Mouse (Mus musculus) urinary bladder, postnatal 4 days (tissue): ENCODE measurements around the gene Myo1e.

ENCODE experiments used
- DNase-seq, 2 experiments: peaks; one replicate each; pipeline ENCODE4 v3.0.0; 2021 to 2022; ENCODE audit warnings: low spot score in 2 of 2

Myo1e gene

GRCm38 (mm10) chr9:70359402-70360131 is 152.4 kb downstream of the Myo1e start:
- DNase-seq: no peak

- DNase-seq: no peak
Observed at GRCm38 (mm10) chr9:70364741-70365140, 157.6 kb downstream of the Myo1e start.

DNA sequence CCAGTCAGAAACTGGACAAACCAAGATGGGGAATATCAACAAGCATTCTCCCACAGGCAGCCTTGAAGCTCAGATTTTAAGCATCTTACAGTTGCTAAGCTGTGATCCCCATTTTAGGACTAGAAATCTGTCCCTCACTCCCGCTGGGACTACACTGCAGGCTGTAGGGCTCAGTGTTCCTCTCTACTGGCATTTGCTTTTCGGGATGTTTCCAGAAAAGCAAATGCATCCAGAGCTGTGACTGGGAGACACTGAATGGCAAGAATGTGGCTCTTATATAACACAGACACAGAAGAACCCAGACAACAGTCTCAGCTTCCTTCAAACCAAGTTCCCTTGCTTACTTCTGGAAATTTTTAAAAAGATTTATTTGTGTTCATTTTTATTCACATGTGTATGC is 158.8 kb downstream of the Myo1e start:
- DNase-seq: no peak

DNA sequence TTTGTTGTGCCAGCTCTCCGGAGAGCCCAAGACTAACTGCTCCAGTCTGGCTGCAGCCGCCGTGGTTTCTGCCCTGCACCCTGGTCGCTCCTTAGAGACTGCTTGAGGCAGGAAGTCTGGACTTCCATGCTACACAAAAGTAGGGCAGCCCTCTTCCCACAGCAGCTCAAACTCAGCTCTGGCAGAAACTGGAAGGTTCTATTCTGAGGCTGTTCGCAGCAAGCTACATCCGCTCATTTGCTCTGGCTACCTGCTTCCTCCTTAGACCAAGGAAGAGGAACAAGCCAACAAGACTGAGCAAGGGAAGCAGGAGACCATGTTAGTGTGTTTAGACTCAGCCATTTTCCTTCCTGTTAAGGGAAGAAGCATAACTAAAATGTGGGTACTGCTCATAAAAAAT is 159.7 kb downstream of the Myo1e start:
- no peak for DNase-seq

DNA sequence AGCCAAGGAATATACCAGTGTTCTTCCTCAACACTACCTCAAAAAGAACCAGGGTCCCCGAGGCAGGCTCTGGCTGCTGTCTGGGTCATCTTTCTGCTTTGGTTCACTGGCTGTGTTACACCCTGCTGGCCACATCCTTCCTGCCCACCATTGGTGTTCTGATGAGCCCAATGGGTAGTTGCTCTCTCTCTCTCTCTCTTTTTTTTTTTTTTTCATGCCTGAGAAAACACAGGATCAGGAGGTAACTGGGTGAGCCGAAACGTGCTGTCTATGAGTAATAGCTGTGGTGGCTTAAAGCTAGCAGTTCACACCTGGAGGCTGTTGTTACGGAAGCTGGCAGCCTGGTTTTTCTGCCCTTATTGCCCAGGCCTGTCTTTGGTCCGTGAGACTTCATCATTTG is 164.5 kb downstream of the Myo1e start:
- no peak for DNase-seq

DNA sequence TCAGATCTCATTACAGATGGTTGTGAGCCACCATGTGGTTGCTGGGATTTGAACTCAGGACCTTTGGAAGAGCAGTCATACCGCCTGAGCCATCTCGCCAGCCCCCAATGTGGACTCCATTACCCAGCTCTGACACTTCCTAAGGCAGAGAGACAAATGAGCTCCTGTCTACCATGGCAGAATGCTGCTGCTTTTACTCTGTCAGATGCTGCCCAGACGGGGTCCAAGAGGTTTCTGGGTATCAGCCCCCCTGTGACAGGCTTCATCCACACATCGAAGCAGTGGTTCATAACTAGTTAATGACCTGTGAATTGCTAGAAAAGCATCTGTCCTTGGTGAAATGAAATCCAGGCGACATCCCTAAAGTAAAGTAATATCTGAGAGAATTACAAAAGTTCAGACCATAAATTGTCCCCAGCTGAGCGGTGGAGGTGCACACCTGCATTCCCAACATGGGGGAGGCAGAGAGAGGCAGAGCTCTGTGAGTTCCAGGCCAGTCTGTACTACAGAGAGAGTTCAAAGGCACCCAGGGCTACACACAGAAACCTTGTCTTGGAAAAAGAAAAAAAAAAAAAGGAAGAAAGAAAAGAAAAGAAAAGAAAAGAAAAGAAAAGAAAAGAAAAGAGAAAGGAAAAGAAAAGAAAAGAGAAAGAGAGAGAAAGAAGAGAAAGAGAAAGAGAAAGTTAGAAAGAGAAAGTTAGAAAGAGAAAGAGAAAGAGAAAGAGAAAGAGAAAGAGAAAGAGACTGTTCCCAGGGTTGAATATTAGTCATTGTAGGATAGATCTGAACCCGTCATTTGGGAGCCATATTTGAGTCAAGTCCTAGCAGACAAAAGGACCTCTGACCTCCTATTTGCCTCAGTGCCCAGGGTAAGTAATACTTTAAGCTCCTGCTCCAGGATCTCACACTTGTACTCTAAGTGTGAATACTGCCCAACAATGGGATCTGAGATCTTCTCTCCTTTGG is 172.6 kb downstream of the Myo1e start:
- DNase-seq: no peak

DNA sequence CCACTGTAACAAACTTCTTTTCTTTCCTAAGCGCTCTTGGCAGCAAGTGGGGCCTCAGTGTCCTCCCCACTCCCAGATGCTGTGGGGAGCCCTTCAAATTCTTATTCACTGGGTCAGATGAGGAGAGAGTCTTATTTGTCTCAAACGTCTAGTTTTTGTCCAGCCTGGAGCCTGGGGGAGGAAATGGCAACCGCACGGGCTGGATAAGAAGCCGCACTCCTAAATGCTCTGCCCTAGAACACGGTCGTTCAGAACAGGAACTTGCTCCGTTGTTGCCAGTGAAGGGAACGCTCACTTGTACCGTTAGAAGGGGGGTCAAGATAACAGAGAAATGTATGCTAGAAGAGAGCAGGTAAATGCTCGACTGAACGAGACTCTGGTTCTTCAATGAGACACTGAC is 174.9 kb downstream of the Myo1e start:
- DNase-seq: no peak

DNA sequence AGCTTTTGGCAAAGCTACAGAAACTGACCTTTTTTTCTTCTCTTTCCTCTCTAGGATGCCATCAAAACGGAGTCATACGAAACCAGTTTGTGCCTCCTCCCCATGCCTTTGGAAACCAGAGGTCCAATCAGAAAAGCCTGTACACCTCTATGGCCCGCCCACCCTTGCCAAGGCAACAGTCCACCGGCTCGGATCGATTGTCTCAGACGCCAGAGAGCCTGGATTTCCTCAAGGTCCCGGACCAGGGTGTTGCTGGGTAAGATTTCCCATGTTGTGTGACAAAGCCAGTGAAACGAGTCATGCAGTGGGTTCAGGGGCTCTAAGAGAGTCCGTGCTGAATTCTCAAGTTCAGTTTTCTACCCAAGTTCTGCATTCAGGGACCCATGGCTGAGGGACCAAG is 176.6 kb downstream of the Myo1e start:
- no peak for DNase-seq

GRCm38 (mm10) chr9:70384494-70384893 is 177.3 kb downstream of the Myo1e start:
- DNase-seq: no peak

- DNase-seq: no peak
Observed at GRCm38 (mm10) chr9:70384958-70385728, 178.0 kb downstream of the Myo1e start.

DNA sequence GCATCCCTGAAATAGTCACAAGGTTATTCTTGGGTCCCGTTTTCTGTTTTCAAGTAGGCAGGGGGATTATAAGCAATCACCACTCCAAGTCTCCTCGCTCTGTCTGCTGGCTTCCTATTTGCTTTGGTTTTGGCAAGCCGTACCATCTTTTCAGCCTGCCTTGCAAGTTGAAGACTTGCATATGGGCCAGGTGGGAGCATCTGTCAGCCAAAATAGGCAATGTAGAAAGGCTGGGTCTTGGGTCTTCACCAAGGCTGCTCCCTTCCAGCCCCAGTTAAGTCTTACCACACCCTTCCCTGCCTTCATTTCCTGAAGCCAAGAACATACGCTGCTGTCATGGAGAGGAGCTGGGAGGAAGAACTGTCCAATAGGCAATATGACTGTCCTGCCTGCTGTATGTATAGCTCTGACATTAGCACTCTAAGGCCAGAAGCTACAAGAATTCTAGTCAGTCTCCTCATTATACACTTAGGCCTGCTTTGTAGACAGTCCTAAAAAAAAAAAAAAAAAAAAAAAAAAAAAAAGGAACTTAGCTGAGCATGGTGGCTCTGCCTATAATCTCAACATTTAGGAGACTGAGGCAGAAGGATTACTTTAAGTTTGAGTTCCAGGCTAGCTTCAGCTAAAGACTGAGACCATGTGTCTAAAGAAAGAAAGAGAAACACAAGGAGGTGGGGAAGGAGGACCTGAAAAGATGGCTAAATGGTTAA is 180.4 kb downstream of the Myo1e start:
- no peak for DNase-seq

- DNase-seq: no peak
Observed at GRCm38 (mm10) chr9:70389548-70389947, 182.4 kb downstream of the Myo1e start.

GRCm38 (mm10) chr9:70391042-70391441 is 183.9 kb downstream of the Myo1e start:
- no peak for DNase-seq

- DNase-seq: no peak
Observed at GRCm38 (mm10) chr9:70391660-70392562, 184.8 kb downstream of the Myo1e start.

- DNase-seq: no peak
Observed at GRCm38 (mm10) chr9:70392563-70392907, 185.4 kb downstream of the Myo1e start.

DNA sequence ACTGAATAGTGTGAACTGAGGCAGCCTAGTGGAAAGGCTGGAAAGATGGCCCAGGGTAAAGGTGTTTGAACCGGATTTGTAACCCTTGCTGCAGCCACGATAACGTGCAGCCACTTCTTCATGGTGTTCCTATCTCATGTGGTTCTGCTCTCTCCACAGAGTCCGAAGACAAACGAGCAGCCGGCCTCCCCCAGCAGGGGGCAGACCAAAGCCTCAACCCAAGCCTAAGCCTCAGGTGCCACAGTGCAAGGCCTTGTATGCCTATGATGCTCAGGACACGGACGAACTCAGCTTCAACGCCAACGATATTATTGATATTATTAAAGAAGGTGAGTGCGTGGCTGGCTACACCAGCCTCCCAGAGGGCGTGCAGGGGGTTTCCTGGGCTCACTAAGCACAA is 188.5 kb downstream of the Myo1e start:
- DNase-seq: no peak

- no peak for DNase-seq
Observed at GRCm38 (mm10) chr9:70396083-70396482, 188.9 kb downstream of the Myo1e start.

DNA sequence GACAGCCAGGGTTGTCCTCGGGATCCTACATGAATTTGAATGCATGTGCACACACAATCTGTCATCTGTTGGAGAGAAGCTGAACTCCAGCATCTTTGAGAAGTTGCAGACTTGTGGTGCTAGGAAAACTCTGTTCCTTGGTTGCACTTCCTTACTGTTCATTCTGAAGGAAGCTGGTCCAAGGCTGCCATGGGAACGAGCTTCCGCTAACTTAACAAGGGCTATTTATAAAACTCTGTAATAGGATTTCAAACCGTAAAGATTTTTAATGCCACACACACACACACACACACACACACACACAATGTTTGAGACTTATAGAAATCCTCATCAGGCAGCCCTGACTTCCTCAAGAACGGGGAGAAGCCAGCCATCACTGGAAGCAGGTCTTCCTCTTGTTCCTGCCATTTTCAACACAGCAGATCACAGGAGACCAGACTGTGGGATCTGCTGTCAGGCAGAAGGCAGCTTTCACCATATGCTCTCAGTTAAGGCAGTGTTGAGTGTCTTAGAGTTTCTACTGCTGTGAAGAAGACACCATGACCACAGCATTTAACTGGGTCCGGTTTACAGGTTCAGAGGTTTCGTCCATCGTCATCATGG is 194.9 kb downstream of the Myo1e start:
- no peak for DNase-seq

DNA sequence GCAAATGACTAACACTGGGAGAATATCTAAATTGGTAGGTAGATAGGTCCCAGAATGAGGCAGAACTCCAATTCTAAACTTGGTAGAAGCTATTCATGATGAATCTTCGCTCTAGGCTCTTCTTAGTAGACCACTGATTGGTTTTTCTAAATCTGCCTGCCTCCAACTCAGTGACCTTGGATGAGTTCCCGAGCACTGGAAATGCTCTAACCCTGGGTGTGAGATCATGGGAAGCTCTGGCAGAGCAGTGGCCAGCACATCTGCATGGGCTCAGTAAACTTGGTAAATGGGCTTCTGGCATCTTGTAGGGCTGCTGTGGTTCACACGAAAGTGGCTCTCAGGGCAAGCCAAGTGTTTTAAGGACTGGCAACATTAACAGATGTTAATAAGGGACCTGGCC is 199.4 kb downstream of the Myo1e start:
- DNase-seq: no peak

GRCm38 (mm10) chr9:70408791-70409190 is 201.6 kb downstream of the Myo1e start:
- DNase-seq: no peak
